Mouse (Mus musculus) thymus, adult 18-20 months (tissue): ENCODE results near the gene Fhit.

Source experiments
- DNase-seq, 2 experiments: peaks; one replicate each; pipeline ENCODE4 v3.0.0; 2022; ENCODE audit warnings: mixed read lengths in 2 of 2

Fhit gene

DNA sequence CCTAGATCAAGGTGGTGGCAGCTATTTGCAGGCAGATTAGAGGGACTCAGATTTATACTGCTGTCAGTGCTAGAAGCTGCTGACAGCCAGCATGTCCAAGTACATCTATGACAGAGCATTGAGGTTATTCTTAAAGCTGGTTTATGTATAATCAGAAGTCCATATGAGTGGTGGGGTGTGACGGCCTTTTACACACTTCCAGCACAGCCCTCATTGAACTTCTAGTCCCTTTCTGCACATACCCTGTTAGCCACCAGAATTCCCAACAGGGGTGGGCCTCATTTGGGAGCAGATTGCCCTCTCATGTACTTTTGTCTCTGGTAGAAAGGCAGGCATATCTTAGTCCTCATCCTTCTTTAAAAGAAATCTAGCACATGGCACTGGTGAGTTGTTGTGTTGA lies 817.8 kb downstream of the Fhit start:
- no peak for DNase-seq

DNA sequence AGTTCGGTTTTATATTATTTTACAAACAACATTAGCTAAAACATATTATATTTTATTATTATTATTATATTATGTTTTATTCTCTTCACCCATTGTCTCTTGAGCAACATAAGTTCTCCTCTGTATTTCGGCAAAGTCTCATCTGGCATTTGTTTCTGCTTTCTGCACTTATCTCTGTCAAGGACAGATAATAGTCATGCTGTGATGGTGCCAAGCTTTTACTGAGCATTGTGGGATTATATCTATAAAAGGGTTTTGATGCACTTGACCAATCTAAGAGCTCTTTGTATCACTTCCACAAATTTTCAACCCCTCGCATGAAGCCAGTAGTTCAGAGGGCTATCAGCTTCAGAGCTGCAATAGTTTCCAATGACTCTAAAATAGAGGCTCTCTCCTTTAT lies 845.1 kb downstream of the Fhit start:
- DNase-seq, result no peak

GRCm38 (mm10) chr14:10312190-10312589 lies 849.6 kb downstream of the Fhit start:
- no peak for DNase-seq

- DNase-seq, result no peak
Observed at GRCm38 (mm10) chr14:10305286-10305685, 856.5 kb downstream of the Fhit start.

DNA sequence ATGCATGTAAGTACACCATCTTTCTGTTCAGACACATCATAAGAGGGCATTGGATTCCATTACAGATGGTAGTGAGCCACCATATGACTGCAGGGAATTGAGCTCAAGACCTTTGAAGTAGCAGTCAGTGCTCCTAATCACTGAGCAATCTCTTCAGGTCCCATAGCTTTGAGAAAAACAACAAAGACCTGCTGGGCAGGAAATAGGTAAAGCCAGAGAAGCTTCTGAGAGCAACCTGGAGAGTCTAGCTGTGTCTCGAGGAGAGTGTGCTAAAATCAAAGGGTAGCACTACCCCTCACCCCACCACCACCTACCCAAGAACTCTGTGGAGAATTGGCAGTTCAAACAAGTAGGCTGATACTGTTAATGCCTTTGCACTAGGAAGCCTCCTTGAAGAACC lies 860.3 kb downstream of the Fhit start:
- peak in 1 of 2 experiments; percentile 10 for DNase-seq

- no peak for DNase-seq
Observed at GRCm38 (mm10) chr14:10300914-10301313, 860.9 kb downstream of the Fhit start.

GRCm38 (mm10) chr14:10299030-10299429 lies 862.8 kb downstream of the Fhit start:
- no peak for DNase-seq

DNA sequence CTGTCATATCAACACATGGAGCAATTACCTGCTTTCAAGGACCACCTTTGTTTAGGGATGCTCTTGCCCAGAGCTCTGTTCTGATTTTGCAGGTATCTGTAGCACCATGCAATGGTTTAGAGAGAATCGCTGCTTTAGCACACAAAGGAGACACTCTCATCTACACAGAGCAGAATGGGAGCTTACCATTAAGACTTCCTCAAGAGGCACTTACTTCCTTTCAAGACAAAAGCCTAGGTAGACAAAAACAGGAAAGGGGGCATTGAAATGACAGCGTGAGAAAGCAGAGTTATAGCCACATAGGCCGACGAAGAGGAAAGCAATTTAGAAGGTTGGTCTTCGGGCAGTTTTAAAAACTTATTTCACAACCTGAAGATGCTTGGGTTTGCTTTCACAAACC lies 872.8 kb downstream of the Fhit start:
- DNase-seq, result no peak

GRCm38 (mm10) chr14:10286027-10286426 lies 875.8 kb downstream of the Fhit start:
- no peak for DNase-seq

DNA sequence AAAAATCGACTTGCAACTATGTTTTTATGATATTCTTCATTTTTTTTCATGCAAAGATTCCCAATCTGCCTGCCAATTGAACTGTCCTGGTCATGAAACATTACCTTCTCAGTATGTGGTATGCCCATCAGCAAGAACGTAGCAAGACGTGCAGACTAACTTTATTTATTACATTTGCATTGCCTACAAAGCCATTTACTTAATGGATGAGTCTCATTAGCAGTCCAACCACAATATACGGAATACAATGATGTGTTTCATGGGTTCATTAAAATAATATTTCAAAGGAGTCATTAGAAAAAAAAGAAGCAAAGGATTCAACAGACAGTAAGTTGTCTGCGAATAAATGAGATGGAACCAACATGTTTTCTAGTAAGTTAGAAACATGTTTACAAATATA lies 933.1 kb downstream of the Fhit start:
- no peak for DNase-seq

- DNase-seq, result no peak
Observed at GRCm38 (mm10) chr14:10221847-10222246, 940.0 kb downstream of the Fhit start.

- no peak for DNase-seq
Observed at GRCm38 (mm10) chr14:10213216-10213615, 948.6 kb downstream of the Fhit start.

DNA sequence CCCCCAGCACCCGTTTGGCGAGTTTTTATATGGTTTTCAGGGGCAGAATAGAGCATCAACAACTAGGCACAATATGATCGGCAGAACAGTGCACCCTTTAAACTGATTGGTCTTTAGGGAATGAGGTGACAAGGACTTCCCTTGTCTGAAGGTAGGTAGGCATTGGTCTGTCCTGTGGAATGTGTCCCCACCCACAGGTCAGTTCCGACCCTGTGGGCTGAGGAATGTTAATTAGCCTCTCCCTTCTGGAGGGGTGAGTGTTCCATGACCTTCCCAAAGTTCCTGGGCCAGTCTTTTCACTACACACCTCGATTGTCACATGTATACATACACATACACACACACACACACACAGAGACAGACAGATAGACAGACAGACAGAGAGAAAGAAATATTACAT lies 950.7 kb downstream of the Fhit start:
- no peak for DNase-seq

GRCm38 (mm10) chr14:10209007-10209406 lies 952.8 kb downstream of the Fhit start:
- DNase-seq, result no peak

- no peak for DNase-seq
Observed at GRCm38 (mm10) chr14:10205699-10206098, 956.1 kb downstream of the Fhit start.

DNA sequence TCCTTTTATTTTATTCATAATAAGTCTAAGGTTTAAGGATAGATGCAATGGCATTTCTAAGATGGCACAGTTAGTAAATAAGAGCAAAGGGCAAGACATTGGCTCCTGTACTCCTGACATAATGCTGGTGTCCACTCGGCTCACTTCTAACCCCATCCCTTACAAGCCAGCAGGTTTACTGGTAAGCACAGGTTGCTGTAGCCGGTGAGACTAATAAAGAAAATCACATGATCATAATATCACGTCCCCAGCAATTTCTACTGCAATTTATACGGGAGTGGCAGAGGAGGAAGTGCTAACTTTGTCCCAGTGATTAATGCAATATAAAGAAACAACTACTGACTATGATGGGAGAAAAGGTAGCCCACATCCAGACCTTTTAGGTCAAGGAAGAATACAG lies 956.5 kb downstream of the Fhit start:
- no peak for DNase-seq

GRCm38 (mm10) chr14:10194130-10194529 lies 967.7 kb downstream of the Fhit start:
- no peak for DNase-seq

GRCm38 (mm10) chr14:10171761-10172160 lies 990.1 kb downstream of the Fhit start:
- DNase-seq, result no peak

DNA sequence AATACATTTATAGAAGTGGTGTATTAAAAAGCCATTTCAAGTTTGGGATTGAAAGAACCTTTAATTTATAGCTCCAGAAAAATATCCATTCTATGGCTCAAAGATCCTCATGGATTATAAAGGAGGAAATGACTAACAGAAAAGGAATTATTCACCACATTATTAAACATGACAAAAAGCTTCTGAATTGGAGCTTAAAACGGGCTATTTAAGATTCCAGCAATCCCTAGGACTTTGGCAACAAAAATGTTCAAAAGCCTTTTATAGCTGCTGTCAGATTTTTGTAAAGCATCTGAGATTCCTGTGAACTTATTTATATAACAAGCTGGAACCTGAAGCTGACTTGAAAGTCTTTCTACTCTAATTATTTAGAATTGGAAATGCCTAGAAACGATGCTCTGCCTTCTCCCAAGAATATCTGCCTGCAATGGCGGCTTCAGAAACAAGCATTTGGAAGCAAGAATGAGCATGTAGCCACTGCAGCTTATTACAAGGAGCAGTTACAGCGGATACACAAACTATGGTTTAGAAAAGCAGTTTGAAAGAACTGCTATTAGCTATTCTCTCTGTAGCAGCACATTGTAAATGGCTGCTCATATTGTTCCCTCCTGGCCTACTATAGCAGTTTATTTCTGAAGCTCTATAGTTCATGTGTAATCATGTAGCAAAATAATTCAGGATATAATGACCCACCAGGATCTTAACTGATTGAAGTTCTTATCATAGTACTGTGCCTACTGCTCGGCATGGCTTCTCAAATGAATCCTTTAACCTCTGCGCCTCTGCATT lies 995.0 kb downstream of the Fhit start:
- DNase-seq, result no peak

DNA sequence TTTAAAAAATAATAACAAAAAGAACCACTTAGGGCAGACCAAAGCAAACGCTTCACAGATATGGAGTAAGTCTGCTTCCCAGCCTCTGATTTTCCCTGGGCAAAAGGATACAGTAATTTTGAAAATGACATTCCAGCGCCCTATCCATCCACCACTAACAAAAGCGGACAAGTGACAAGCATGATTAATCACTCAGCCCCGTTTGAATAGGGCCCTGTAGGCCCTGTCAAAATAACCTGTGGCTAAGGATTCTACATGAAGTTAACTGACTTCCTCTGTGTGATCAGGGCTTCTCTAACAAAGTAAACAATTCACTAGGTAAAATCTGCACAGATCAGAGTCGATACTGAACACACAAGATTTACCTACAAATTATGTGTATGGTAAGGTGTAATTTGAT lies 1012.0 kb downstream of the Fhit start:
- DNase-seq, result no peak

GRCm38 (mm10) chr14:10139311-10139710 lies 1022.5 kb downstream of the Fhit start:
- no peak for DNase-seq

GRCm38 (mm10) chr14:10133873-10134272 lies 1028.0 kb downstream of the Fhit start:
- DNase-seq, result no peak

DNA sequence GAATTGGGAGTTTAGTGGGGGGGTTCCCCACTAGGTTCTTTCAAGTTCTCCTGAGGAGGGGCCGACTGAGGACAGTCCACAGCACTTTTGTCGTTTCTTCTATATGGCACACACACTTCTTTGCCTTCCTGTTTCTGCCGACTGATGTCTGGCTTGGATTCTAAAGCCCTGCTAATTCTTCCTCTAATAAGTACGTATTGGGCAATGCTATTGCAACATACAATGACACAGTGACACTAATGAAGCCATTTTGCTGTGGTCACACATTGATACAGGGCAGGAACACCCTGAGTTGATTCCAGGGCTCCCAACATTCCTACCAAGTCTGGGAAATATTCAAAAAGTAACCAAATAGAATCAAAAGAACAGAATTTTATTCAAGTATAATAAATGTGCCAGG lies 1032.2 kb downstream of the Fhit start:
- no peak for DNase-seq

DNA sequence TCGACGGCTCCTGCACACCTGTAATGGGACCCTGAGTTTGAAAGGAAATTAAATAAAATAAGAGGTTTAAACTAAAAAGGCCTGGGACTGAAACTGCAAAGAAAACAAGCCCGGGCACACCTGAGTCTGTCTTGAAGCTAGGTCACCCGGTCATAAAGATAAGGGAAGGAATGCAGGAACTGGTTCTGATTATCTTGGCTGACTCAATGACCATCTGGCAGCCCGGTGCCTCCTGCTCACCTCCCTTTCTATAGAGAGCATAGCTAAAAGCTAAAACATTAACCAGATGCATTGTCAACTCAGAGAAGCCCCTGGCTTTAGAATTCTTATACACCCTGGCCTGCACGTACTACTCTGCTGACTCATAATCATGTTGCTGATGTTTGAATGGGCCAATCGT lies 1032.7 kb downstream of the Fhit start:
- DNase-seq, result no peak

GRCm38 (mm10) chr14:10126536-10126935 lies 1035.3 kb downstream of the Fhit start:
- no peak for DNase-seq
